24 mouse cellular contexts compared by ENCODE assay signal in the genomic region with DNA sequence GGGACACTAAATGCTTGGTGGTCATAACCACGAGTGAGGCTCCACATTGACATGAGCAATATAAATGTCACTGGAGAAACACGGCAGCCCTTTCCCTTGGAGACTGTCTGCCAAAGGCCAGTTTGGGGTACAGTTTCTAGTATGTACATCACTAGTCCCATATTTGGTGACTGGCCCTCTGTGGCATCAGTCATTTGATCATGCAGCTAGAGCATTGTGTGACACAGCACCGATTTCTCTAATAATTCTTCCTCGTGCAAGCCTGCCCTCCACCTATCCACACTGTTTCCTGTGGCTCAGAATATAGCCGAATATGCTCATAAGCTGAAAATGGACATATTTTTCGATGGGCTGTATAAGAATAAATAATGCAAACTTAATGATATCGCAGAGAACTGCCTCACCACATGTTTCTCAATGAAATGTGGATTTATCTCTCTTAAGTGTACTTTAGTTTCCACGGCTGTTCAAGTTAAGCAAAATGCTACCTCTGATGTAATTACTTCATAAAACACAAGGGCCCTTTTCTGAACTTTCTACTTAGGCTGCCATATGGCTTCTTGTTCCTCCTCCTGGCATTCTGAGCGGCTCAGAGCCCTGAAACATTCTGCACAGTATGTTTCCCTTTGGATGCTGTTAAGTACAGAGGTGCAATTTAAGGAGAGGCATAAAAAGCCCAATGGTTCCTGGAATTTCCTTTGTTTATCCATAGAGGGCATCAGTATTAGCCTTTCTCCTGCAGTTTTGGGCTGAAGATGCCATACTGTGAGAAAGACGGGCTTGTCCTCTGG.
DNase-seq lines count a peak whose midpoint lies in the region; ATAC-seq and TF ChIP-seq lines count a peak whose summit lies in the region.
"Had no signal": no experiment of that assay in that cellular context is flagged by ENCODE, and none has a peak within 500 bp of the region (broad histone marks: within the 10 kb centered on the region; RNA-seq: fewer than 3 reads in every experiment).

No protein-coding gene starts in this region.

- H3K4me1 ChIP-seq in hindbrain, embryonic 13.5 days (replicated peaks), result peaks cover 15% of the 10 kb centered on the region
- peaks cover 8% of the 10 kb centered on the region; the same call in 1 of the 2 replicates for H3K4me1 ChIP-seq in hindbrain, embryonic 12.5 days
- H3K4me1 ChIP-seq in midbrain, embryonic 15.5 days, result peaks cover 5% of the 10 kb centered on the region; the same call in 1 of the 2 replicates
- H3K4me1 ChIP-seq: kidney, embryonic 15.5 days; limb, embryonic 10.5 days; liver, embryonic 15.5 days; lung, embryonic 15.5 days; megakaryocyte, embryonic 14.5 days had no signal

- peak overlapping the region; percentile 25 for H3K4me2 ChIP-seq in hindbrain, embryonic 13.5 days
- H3K4me2 ChIP-seq in hindbrain, embryonic 12.5 days (replicated peaks), result no peak overlapping the region
- peak overlapping the region; percentile 34 for H3K4me2 ChIP-seq in midbrain, embryonic 15.5 days
- H3K4me2 ChIP-seq: heart, embryonic 11.5 days; kidney, embryonic 15.5 days; liver, embryonic 15.5 days; lung, embryonic 15.5 days; neural tube, embryonic 12.5 days had no signal

- TF ChIP-seq POLR2A in brain, embryonic 14.5 days (IDR thresholded peaks at IDR 0.05; ENCODE audit: borderline replicate concordance, extremely low read depth, insufficient read depth, insufficient read length, poor library complexity, severe bottlenecking), result no peak

- 69% methylated on average over 10 of the region's 10 CpGs for WGBS in hindbrain, embryonic 13.5 days
- 72% methylated on average over 10 of the region's 10 CpGs for WGBS in hindbrain, embryonic 12.5 days
- WGBS in midbrain, embryonic 15.5 days, result 62% methylated on average over 10 of the region's 10 CpGs

- no peaks in the 10 kb centered on the region for H3K36me3 ChIP-seq in hindbrain, embryonic 13.5 days
- H3K36me3 ChIP-seq in hindbrain, embryonic 12.5 days, result no peaks in the 10 kb centered on the region
- no peaks in the 10 kb centered on the region for H3K36me3 ChIP-seq in midbrain, embryonic 15.5 days (replicated peaks)
- H3K36me3 ChIP-seq: embryonic facial prominence, embryonic 10.5 days; kidney, embryonic 15.5 days; limb, embryonic 10.5 days; liver, embryonic 15.5 days; lung, embryonic 15.5 days; neural tube, embryonic 12.5 days had no signal

- H3K9ac ChIP-seq in hindbrain, embryonic 13.5 days, result no peak overlapping the region
- H3K9ac ChIP-seq in hindbrain, embryonic 12.5 days, result no peak overlapping the region
- H3K9ac ChIP-seq in midbrain, embryonic 15.5 days, result peak overlapping the region; percentile 19; the same call in 1 of the 2 replicates
- H3K9ac ChIP-seq: kidney, embryonic 15.5 days; liver, embryonic 15.5 days; lung, embryonic 15.5 days; neural tube, embryonic 12.5 days had no signal

- ATAC-seq in hindbrain, embryonic 13.5 days (ENCODE audit: low FRiP score), result 0 out of 2 replicates have a peak, but pooled peaks have one; percentile 24
- no peak for ATAC-seq in hindbrain, embryonic 12.5 days (ENCODE audit: low FRiP score)
- no peak; the same call in 1 of the 2 replicates for ATAC-seq in midbrain, embryonic 15.5 days (replicated peaks)
- ATAC-seq: intestine, postnatal 0 days had no signal

- no peak overlapping the region for H3K4me3 ChIP-seq in hindbrain, embryonic 13.5 days
- H3K4me3 ChIP-seq in hindbrain, embryonic 12.5 days, result no peak overlapping the region
- no peak overlapping the region; the same call in 1 of the 2 replicates for H3K4me3 ChIP-seq in midbrain, embryonic 15.5 days
- H3K4me3 ChIP-seq: embryonic facial prominence, embryonic 10.5 days; kidney, embryonic 15.5 days; limb, embryonic 10.5 days; liver, embryonic 15.5 days; lung, embryonic 15.5 days; megakaryocyte, embryonic 14.5 days; neural tube, embryonic 12.5 days had no signal

- TF ChIP-seq CTCF in brain, embryonic 14.5 days (IDR thresholded peaks at IDR 0.05; ENCODE audit: borderline replicate concordance, extremely low read depth, insufficient read depth, insufficient read length), result no peak

- DNase-seq in brain, adult 2 months (ENCODE audit: low read depth, low spot score), result peak; percentile 38
- peak; percentile 37 for DNase-seq in brain, embryonic 14.5 days (ENCODE audit: low read depth)
- DNase-seq in cerebellum, adult 18-20 months, result no peak
- no peak for DNase-seq in spleen, postnatal 36 days (ENCODE audit: low spot score in 2 of 2)
- no peak for DNase-seq in urinary bladder, postnatal 14 days (ENCODE audit: low spot score)
- DNase-seq: adrenal gland, adult 8-10 months; cerebellum, adult 9-10 months; kidney, postnatal 36 days; liver; lung, postnatal 36 days; right cerebral cortex, adult 18-20 months; thymus, postnatal 14 days had no signal

- 0 out of 2 replicates have a peak, but pooled peaks cover 14% of the 10 kb centered on the region for H3K27me3 ChIP-seq in hindbrain, embryonic 13.5 days
- no peaks in the 10 kb centered on the region for H3K27me3 ChIP-seq in hindbrain, embryonic 12.5 days
- 0 out of 2 replicates have a peak, but pooled peaks cover 2% of the 10 kb centered on the region for H3K27me3 ChIP-seq in midbrain, embryonic 15.5 days (replicated peaks)
- H3K27me3 ChIP-seq: megakaryocyte, embryonic 14.5 days had no signal

- peak overlapping the region; percentile 13; the same call in 1 of the 2 replicates for H3K27ac ChIP-seq in hindbrain, embryonic 13.5 days
- no peak overlapping the region for H3K27ac ChIP-seq in hindbrain, embryonic 12.5 days
- H3K27ac ChIP-seq in midbrain, embryonic 15.5 days, result 0 out of 2 replicates have a peak overlapping the region, but pooled peaks have one; percentile 29
- H3K27ac ChIP-seq: embryonic facial prominence, embryonic 10.5 days; kidney, embryonic 15.5 days; limb, embryonic 10.5 days; liver, embryonic 15.5 days; lung, embryonic 15.5 days; neural tube, embryonic 12.5 days had no signal

- H3K9me3 ChIP-seq in hindbrain, embryonic 13.5 days, result no peaks in the 10 kb centered on the region
- H3K9me3 ChIP-seq in hindbrain, embryonic 12.5 days (replicated peaks), result no peaks in the 10 kb centered on the region
- H3K9me3 ChIP-seq in midbrain, embryonic 15.5 days, result no peaks in the 10 kb centered on the region
- H3K9me3 ChIP-seq: embryonic facial prominence, embryonic 10.5 days; kidney, embryonic 15.5 days; limb, embryonic 10.5 days; liver, embryonic 15.5 days; lung, embryonic 15.5 days; neural tube, embryonic 12.5 days had no signal

Comparison
In these comparisons a context has a peak if more than half of its experiments do, and no peak if none do; other contexts are left out.
1. DNase-seq: peak in brain, adult 2 months (single experiment) and brain, embryonic 14.5 days (single experiment); none in cerebellum, adult 18-20 months (0 of 2), spleen, postnatal 36 days (0 of 2) and urinary bladder, postnatal 14 days (single experiment).